Mouse (Mus musculus) CH12.LX (cell line): ENCODE measurements at regions not wholly inside any gene's neighbourhood (a gene's known extent, or its start where the extent isn't known, plus 50 kb on each side); places are given as distances from the start of the nearest gene placed in this dataset.

Source experiments
- DNase-seq: peaks from one replicate; pipeline ENCODE4 v3.0.0-alpha.2; 2013; ENCODE audit errors: extremely low read depth
- H3K27ac ChIP-seq: 2 replicates; pipeline ENCODE4 v1.5.1; 2012; ENCODE audit warnings: low read depth, mild to moderate bottlenecking, control low read depth, moderate library complexity; ENCODE audit not compliant: insufficient read depth
- H3K27me3 ChIP-seq: replicated peaks from 2 replicates; pipeline ENCODE3; 2012; ENCODE audit warnings: inconsistent platforms
- H3K36me3 ChIP-seq, 2 experiments: replicated peaks in 1 of 2; 2 replicates each; pipeline versions ENCODE3 to v1.6.1; 2012; ENCODE audit warnings: inconsistent platforms in 1 of 2, low read length in 1 of 2, mild to moderate bottlenecking in 1 of 2, mixed read lengths in 1 of 2, moderate library complexity in 1 of 2; ENCODE audit not compliant: control insufficient read depth in 1 of 2, insufficient read depth in 1 of 2
- H3K4me1 ChIP-seq, 2 experiments: 2 replicates each; pipeline ENCODE4 v1.6.1; 2012; ENCODE audit warnings: inconsistent platforms in 1 of 2, moderate library complexity in 1 of 2; ENCODE audit not compliant: insufficient read depth in 2 of 2, control insufficient read depth in 1 of 2
- H3K4me2 ChIP-seq: 2 replicates; pipeline ENCODE4 v1.6.1; 2012; ENCODE audit warnings: low read depth, mild to moderate bottlenecking, control low read depth; ENCODE audit not compliant: poor library complexity, insufficient read depth, severe bottlenecking
- H3K4me3 ChIP-seq, 3 experiments: fragments of 150-350 bp in 1 of 3; sonication (generic) in 1 of 3; replicated peaks in 1 of 3; 2 replicates each; pipeline versions ENCODE3 to v1.5.1; 2011 to 2012; ENCODE audit warnings: low read depth in 2 of 3, low read length in 2 of 3, mild to moderate bottlenecking in 2 of 3, moderate library complexity in 2 of 3, control low read depth in 1 of 3, improper control_type of control experiment in 1 of 3, inconsistent platforms in 1 of 3, mixed read lengths in 1 of 3; ENCODE audit not compliant: poor library complexity in 1 of 3
- H3K79me2 ChIP-seq: replicated peaks from 2 replicates; pipeline ENCODE4 v1.6.1; 2012; ENCODE audit warnings: mild to moderate bottlenecking, moderate library complexity; ENCODE audit not compliant: control insufficient read depth, poor library complexity, insufficient read depth, severe bottlenecking; ENCODE audit errors: extremely low read depth
- H3K9ac ChIP-seq: 2 replicates; pipeline ENCODE4 v1.6.1; 2012; ENCODE audit warnings: low read depth, mild to moderate bottlenecking, control low read depth, moderate library complexity; ENCODE audit not compliant: insufficient read depth
- H3K9me3 ChIP-seq: replicated peaks from 2 replicates; pipeline ENCODE3; 2012; ENCODE audit warnings: low read length, inconsistent platforms, mixed read lengths
- BHLHE40 ChIP-seq: IDR thresholded peaks from 2 replicates; pipeline ENCODE4 v1.6.1; 2011; ENCODE audit warnings: mild to moderate bottlenecking, low read depth, low read length, improper control_type of control experiment
- CHD2 ChIP-seq: IDR thresholded peaks from 2 replicates; pipeline ENCODE4 v1.6.1; 2011; ENCODE audit warnings: low read length, improper control_type of control experiment
- GABPA ChIP-seq: IDR thresholded peaks from 2 replicates; pipeline ENCODE4 v1.6.1; 2012; ENCODE audit warnings: low read depth, low read length, improper control_type of control experiment, inconsistent platforms; ENCODE audit not compliant: insufficient replicate concordance
- HCFC1 ChIP-seq: IDR thresholded peaks from 2 replicates; pipeline ENCODE4 v1.6.1; 2012; ENCODE audit warnings: low read depth, mild to moderate bottlenecking, inconsistent platforms, low read length, improper control_type of control experiment
- MAFK ChIP-seq: IDR thresholded peaks from 2 replicates; pipeline ENCODE4 v1.6.1; 2011; ENCODE audit warnings: low read length, improper control_type of control experiment; ENCODE audit not compliant: insufficient replicate concordance
- MAX ChIP-seq: IDR thresholded peaks from 2 replicates; pipeline ENCODE4 v1.6.1; 2011; ENCODE audit warnings: low read length, improper control_type of control experiment
- MEF2A ChIP-seq: IDR thresholded peaks from 2 replicates; pipeline ENCODE4 v1.6.1; 2014; ENCODE audit warnings: low read depth, mild to moderate bottlenecking, inconsistent platforms, low read length, improper control_type of control experiment, borderline replicate concordance
- MYC ChIP-seq: IDR thresholded peaks from 2 replicates; pipeline ENCODE4 v1.6.1; 2011; ENCODE audit warnings: low read depth, mild to moderate bottlenecking, improper control_type of control experiment, low read length
- NELFE ChIP-seq: IDR thresholded peaks from 2 replicates; pipeline ENCODE4 v1.6.1; 2011; ENCODE audit warnings: low read depth, low read length, improper control_type of control experiment
- RAD21 ChIP-seq: IDR thresholded peaks from 2 replicates; pipeline ENCODE4 v1.6.1; 2011; ENCODE audit warnings: low read depth, mild to moderate bottlenecking, low read length, improper control_type of control experiment, moderate library complexity
- RCOR1 ChIP-seq: conservative IDR thresholded peaks from 2 replicates; pipeline ENCODE4 v1.6.1; 2012; ENCODE audit warnings: low read depth, mild to moderate bottlenecking, inconsistent platforms, low read length, improper control_type of control experiment
- SIN3A ChIP-seq: IDR thresholded peaks from 2 replicates; pipeline ENCODE4 v1.6.1; 2012; ENCODE audit warnings: low read length, improper control_type of control experiment, inconsistent platforms
- SMC3 ChIP-seq: IDR thresholded peaks from 2 replicates; pipeline ENCODE4 v1.6.1; 2011; ENCODE audit warnings: low read depth, low read length, improper control_type of control experiment
- TBP ChIP-seq: conservative IDR thresholded peaks from 2 replicates; pipeline ENCODE4 v1.6.1; 2011; ENCODE audit warnings: low read depth, low read length, improper control_type of control experiment
- UBTF ChIP-seq: IDR thresholded peaks from 2 replicates; pipeline ENCODE4 v1.6.1; 2012; ENCODE audit warnings: low read depth, mild to moderate bottlenecking, inconsistent platforms, low read length, improper control_type of control experiment, moderate library complexity
- ZMIZ1 ChIP-seq: IDR thresholded peaks from 2 replicates; pipeline ENCODE4 v1.6.1; 2012; ENCODE audit warnings: low read depth, mild to moderate bottlenecking, inconsistent platforms, low read length, improper control_type of control experiment
- ZNF384 ChIP-seq: IDR thresholded peaks from 2 replicates; pipeline ENCODE4 v1.6.1; 2012; ENCODE audit warnings: low read depth, low read length, improper control_type of control experiment, inconsistent platforms
- dilution Hi-C: fragments of 300-500 bp; cut with MboI; formaldehyde crosslinking; loops from 2 replicates; pipeline ENCODE4 v1.14.3; 2020; ENCODE audit warnings: low sequenced_read_pairs; ENCODE audit not compliant: extremely low pct_unique_long_range_greater_than_20kb, extremely low pct_ligation_motif_present
- in situ Hi-C: fragments of 300-500 bp; cut with MboI; formaldehyde crosslinking; loops from 3 replicates; pipeline ENCODE4 v1.14.3; 2019; ENCODE audit warnings: low sequenced_read_pairs, low pct_ligation_motif_present, low pct_unique_long_range_greater_than_20kb, mixed read lengths

GRCm38 (mm10) chr12:9898420-9898819 is 328.5 kb downstream of the Osr1 start:
- Histone ChIP-seq H3K9ac (no peak overlapping the region), H3K79me2 (no peaks in the 10 kb centered on the region), H3K4me2 (no peak overlapping the region), H3K27me3 (no peaks in the 10 kb centered on the region), H3K9me3 (no peaks in the 10 kb centered on the region), H3K27ac (no peak overlapping the region), H3K4me1 (0 out of 4 replicates have a peak, but pooled peaks cover 0 to 4% of the 10 kb centered on the region in 2 experiments), H3K4me3 (no peak overlapping the region), H3K36me3 (no peaks in the 10 kb centered on the region)
- DNase-seq, result no peak
- dilution Hi-C loops (no loop called here), in situ Hi-C loops (no loop called here)
- TF ChIP-seq SMC3, result no peak
- TF ChIP-seq MEF2A, result no peak
- no peak for TF ChIP-seq MAX
- no peak for TF ChIP-seq RCOR1
- TF ChIP-seq RAD21, result no peak
- TF ChIP-seq HCFC1, result no peak
- no peak for TF ChIP-seq ZMIZ1
- TF ChIP-seq GABPA, result no peak

- no peaks in the 10 kb centered on the region for H3K27me3 ChIP-seq
- no peaks in the 10 kb centered on the region for H3K79me2 ChIP-seq
- H3K4me1 ChIP-seq, result 0 out of 4 replicates have a peak, but pooled peaks cover 0 to 4% of the 10 kb centered on the region in 2 experiments
- no peak overlapping the region for H3K9ac ChIP-seq
- dilution Hi-C loops (no loop called here), in situ Hi-C loops (no loop called here)
- DNase-seq, result no peak
- no peak overlapping the region for H3K4me2 ChIP-seq
- no peaks in the 10 kb centered on the region for H3K36me3 ChIP-seq
- no peak overlapping the region for H3K27ac ChIP-seq
- H3K9me3 ChIP-seq, result no peaks in the 10 kb centered on the region
- TF ChIP-seq TBP (no peak), ZNF384 (no peak), BHLHE40 (no peak), NELFE (no peak), MYC (no peak), UBTF (no peak), ZMIZ1 (no peak), SIN3A (no peak), CHD2 (no peak), HCFC1 (no peak), MAFK (no peak), RAD21 (no peak)
- H3K4me3 ChIP-seq, result no peak overlapping the region
These were observed 332.0 kb downstream of the Osr1 start for GRCm38 (mm10) chr12:9901948-9902347.
